Mouse (Mus musculus) stomach, embryonic 16.5 days (tissue): ENCODE measurements around the gene Iffo2. TPM values are rescaled to one million over a fixed set of nuclear protein-coding genes. Genes with fewer than 3 reads are reported as not detected.

Experiments used
- ATAC-seq: fragments of 200-750 bp; cut with Nextera tagmentation; 2 replicates; pipeline ENCODE4 v1.8.0; 2017; ENCODE audit warnings: moderate number of reproducible peaks, moderate TSS enrichment; ENCODE audit not compliant: insufficient read depth, low FRiP score
- H3K27ac ChIP-seq: fragments of 300-500 bp; sonication (generic); 2 replicates; pipeline ENCODE4 v1.5.1; 2014; ENCODE audit warnings: low read length
- H3K27me3 ChIP-seq: fragments of 300-500 bp; sonication (generic); 2 replicates; pipeline ENCODE4 v1.6.1; 2014; ENCODE audit warnings: low read length, control low read depth, mixed read lengths; ENCODE audit not compliant: control insufficient read depth, insufficient read depth
- H3K36me3 ChIP-seq: fragments of 300-500 bp; sonication (generic); 2 replicates; pipeline ENCODE4 v1.6.1; 2014; ENCODE audit warnings: low read length; ENCODE audit not compliant: control insufficient read depth, insufficient read depth
- H3K4me1 ChIP-seq: fragments of 300-500 bp; sonication (generic); 2 replicates; pipeline ENCODE4 v1.6.1; 2014; ENCODE audit warnings: low read length, control low read depth, mixed read lengths; ENCODE audit not compliant: control insufficient read depth, insufficient read depth
- H3K4me2 ChIP-seq: fragments of 300-500 bp; sonication (generic); 2 replicates; pipeline ENCODE4 v1.6.1; 2014; ENCODE audit warnings: low read depth, low read length, mixed read lengths
- H3K4me3 ChIP-seq: fragments of 300-500 bp; sonication (generic); replicated peaks from 2 replicates; pipeline ENCODE4 v1.5.1; 2014; ENCODE audit warnings: mild to moderate bottlenecking, low read length
- H3K9ac ChIP-seq: fragments of 300-500 bp; sonication (generic); 2 replicates; pipeline ENCODE4 v1.6.1; 2014; ENCODE audit warnings: low read length
- H3K9me3 ChIP-seq: fragments of 300-500 bp; sonication (generic); replicated peaks from 2 replicates; pipeline ENCODE4 v1.6.1; 2016; ENCODE audit warnings: low read length, control low read depth; ENCODE audit not compliant: control insufficient read depth
- WGBS: fragments of 180-500 bp; shearing (Covaris S2); extraction: QIAGEN DNeasy Blood & Tissue Kit; methylation state at CpG from one replicate; pipeline ENCODE4 v1.1.7; 2014; 5-methylcytosine and 5-hydroxymethylcytosine counted together
- polyA plus RNA-seq: library from polyadenylated mRNA; unstranded; fragments of >200 nt; fragmentation: Nextera tagmentation; extraction: Ambion mirVana; gene quantifications from 2 replicates; pipeline ENCODE4 v1.2.1, GENCODE M21; 2015

Iffo2 gene
- polyA plus RNA-seq, 1 experiment from 2014 or later: 1.8 TPM

DNA sequence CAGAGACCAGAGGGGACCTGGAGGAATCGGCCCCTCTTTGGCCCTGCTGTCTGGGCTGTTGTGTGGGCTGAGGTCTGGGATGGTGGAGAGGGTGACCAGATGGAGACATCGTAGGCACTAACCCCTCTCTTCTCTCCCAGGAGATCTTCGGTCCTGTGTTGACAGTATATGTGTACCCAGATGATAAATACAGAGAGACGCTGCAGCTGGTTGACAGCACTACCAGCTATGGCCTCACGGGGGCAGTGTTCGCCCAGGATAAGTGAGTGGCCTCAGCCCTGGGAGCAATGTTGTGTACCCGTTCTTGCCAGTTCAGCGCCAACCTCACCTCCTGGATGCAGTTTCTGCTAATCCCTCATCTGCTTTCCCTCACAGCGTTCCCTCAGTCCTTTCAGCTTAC, 113.6 kb downstream of the Iffo2 start:
- no peak for ATAC-seq
- 18% methylated on average over 9 of the region's 9 CpGs for WGBS

GRCm38 (mm10) chr4:139646916-139647315, 116.6 kb downstream of the Iffo2 start:
- Histone ChIP-seq H3K4me2 (no peak overlapping the region), H3K27ac (no peak overlapping the region), H3K36me3 (no peaks in the 10 kb centered on the region; the same call in 1 of the 2 replicates), H3K27me3 (peaks cover 5% of the 10 kb centered on the region; the same call in 1 of the 2 replicates), H3K9me3 (no peaks in the 10 kb centered on the region), H3K9ac (no peak overlapping the region), H3K4me3 (no peak overlapping the region), H3K4me1 (peaks cover 3% of the 10 kb centered on the region; the same call in 1 of the 2 replicates)
- 88% methylated on average over 7 of the region's 7 CpGs for WGBS
- ATAC-seq: no peak

More for the DNA sequence above, 113.6 kb downstream of the Iffo2 start:
- Histone ChIP-seq H3K27me3 (peaks cover 5% of the 10 kb centered on the region; the same call in 1 of the 2 replicates), H3K9ac (no peak overlapping the region), H3K4me1 (peaks cover 9% of the 10 kb centered on the region), H3K9me3 (no peaks in the 10 kb centered on the region), H3K36me3 (no peaks in the 10 kb centered on the region; the same call in 1 of the 2 replicates), H3K4me2 (no peak overlapping the region), H3K4me3 (no peak overlapping the region), H3K27ac (no peak overlapping the region)

GRCm38 (mm10) chr4:139650086-139650743, 119.9 kb downstream of the Iffo2 start:
- no peak overlapping the region for H3K27ac ChIP-seq
- no peak overlapping the region for H3K4me2 ChIP-seq
- no peak overlapping the region for H3K4me3 ChIP-seq
- no peaks in the 10 kb centered on the region for H3K4me1 ChIP-seq
- no peak overlapping the region for H3K9ac ChIP-seq
- no peaks in the 10 kb centered on the region; the same call in 1 of the 2 replicates for H3K36me3 ChIP-seq
- no peaks in the 10 kb centered on the region for H3K9me3 ChIP-seq
- 72% methylated on average over 15 of the region's 15 CpGs for WGBS
- H3K27me3 ChIP-seq: no peaks in the 10 kb centered on the region
- ATAC-seq: no peak; the same call in 1 of the 2 replicates

GRCm38 (mm10) chr4:139650907-139651306, 120.6 kb downstream of the Iffo2 start:
- no peak for ATAC-seq
- H3K4me1 ChIP-seq: no peaks in the 10 kb centered on the region
- H3K4me3 ChIP-seq: no peak overlapping the region
- H3K9ac ChIP-seq: no peak overlapping the region
- no peak overlapping the region for H3K4me2 ChIP-seq
- H3K9me3 ChIP-seq: no peaks in the 10 kb centered on the region
- H3K36me3 ChIP-seq: no peaks in the 10 kb centered on the region; the same call in 1 of the 2 replicates
- WGBS: 71% methylated on average over 11 of the region's 11 CpGs
- no peaks in the 10 kb centered on the region for H3K27me3 ChIP-seq
- H3K27ac ChIP-seq: no peak overlapping the region

- Histone ChIP-seq H3K4me3 (no peak within 1 kb of the TSS), H3K9me3 (no peaks in the 10 kb centered on the region), H3K4me2 (no peak within 1 kb of the TSS), H3K4me1 (no peaks in the 10 kb centered on the region), H3K36me3 (no peaks in the 10 kb centered on the region; the same call in 1 of the 2 replicates), H3K9ac (no peak within 1 kb of the TSS), H3K27ac (no peak within 1 kb of the TSS), H3K27me3 (no peaks in the 10 kb centered on the region)
- WGBS: 83% methylated on average over 8 of the region's 8 CpGs
- no peak for ATAC-seq
Measured at GRCm38 (mm10) chr4:139653238-139653637, 122.9 kb downstream of the Iffo2 start, which contains the start of gene Tas1r2. TSS of gene Tas1r2 (plus strand) at chr4:139653538.

DNA sequence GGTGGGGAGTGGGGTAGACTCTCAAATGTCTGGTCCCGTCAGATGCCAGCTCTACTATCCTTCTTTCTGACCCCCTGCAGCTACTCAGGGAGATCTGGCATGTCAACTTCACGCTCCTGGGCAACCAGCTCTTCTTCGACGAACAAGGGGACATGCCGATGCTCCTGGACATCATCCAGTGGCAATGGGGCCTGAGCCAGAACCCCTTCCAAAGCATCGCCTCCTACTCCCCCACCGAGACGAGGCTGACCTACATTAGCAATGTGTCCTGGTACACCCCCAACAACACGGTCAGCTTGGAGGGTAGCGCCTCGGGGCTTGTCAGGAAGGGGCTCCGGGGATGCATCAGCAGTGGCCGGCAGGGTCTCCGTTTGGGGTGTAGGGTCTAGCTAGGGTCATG, 131.5 kb downstream of the Iffo2 start:
- Histone ChIP-seq H3K4me3 (no peak overlapping the region), H3K4me1 (no peaks in the 10 kb centered on the region), H3K9ac (no peak overlapping the region), H3K4me2 (no peak overlapping the region), H3K27ac (no peak overlapping the region), H3K27me3 (no peaks in the 10 kb centered on the region), H3K36me3 (no peaks in the 10 kb centered on the region), H3K9me3 (no peaks in the 10 kb centered on the region)
- WGBS: 85% methylated on average over 14 of the region's 14 CpGs
- ATAC-seq: no peak

- WGBS: 69% methylated on average over 6 of the region's 6 CpGs
- no peaks in the 10 kb centered on the region for H3K27me3 ChIP-seq
- no peak overlapping the region for H3K4me3 ChIP-seq
- H3K27ac ChIP-seq: no peak overlapping the region
- no peak overlapping the region for H3K4me2 ChIP-seq
- H3K36me3 ChIP-seq: no peaks in the 10 kb centered on the region
- no peaks in the 10 kb centered on the region for H3K9me3 ChIP-seq
- no peak overlapping the region for H3K9ac ChIP-seq
- no peak for ATAC-seq
- no peaks in the 10 kb centered on the region for H3K4me1 ChIP-seq
Measured at GRCm38 (mm10) chr4:139667632-139668031, 137.3 kb downstream of the Iffo2 start.

- ATAC-seq: peak; percentile 31; the same call in 1 of the 2 replicates
- 17% methylated on average over 6 of the region's 6 CpGs for WGBS
Measured at GRCm38 (mm10) chr4:139669847-139670246, 139.5 kb downstream of the Iffo2 start.

More at GRCm38 (mm10) chr4:139669847-139670246, 139.5 kb downstream of the Iffo2 start:
- Histone ChIP-seq H3K4me1 (no peaks in the 10 kb centered on the region), H3K4me2 (no peak overlapping the region), H3K9ac (no peak overlapping the region), H3K27ac (no peak overlapping the region), H3K27me3 (no peaks in the 10 kb centered on the region; the same call in 1 of the 2 replicates), H3K36me3 (no peaks in the 10 kb centered on the region), H3K9me3 (no peaks in the 10 kb centered on the region), H3K4me3 (no peak overlapping the region)
